Mouse (Mus musculus) small intestine, adult 2 months (tissue): ENCODE measurements around the gene Inpp4a.

Experiments used
- CTCF ChIP-seq: fragments of 200-500 bp; IDR thresholded peaks from 2 replicates; pipeline ENCODE4 v1.5.1; 2012; ENCODE audit warnings: low read depth, mild to moderate bottlenecking, control low read depth, inconsistent platforms, low read length, moderate library complexity, mixed read lengths; ENCODE audit not compliant: insufficient replicate concordance, insufficient read length; ENCODE audit errors: extremely low read depth
- POLR2A ChIP-seq: fragments of 200-500 bp; IDR thresholded peaks from 2 replicates; pipeline ENCODE4 v1.6.1; 2012; ENCODE audit warnings: low read depth, mild to moderate bottlenecking, control low read depth, inconsistent platforms, low read length, moderate library complexity

- no peak for TF ChIP-seq POLR2A
- TF ChIP-seq CTCF, result no peak
Observed at GRCm38 (mm10) chr1:37430297-37430840, 130.7 kb downstream of the Inpp4a start.
